Mouse (Mus musculus) embryonic facial prominence, embryonic 14.5 days (tissue): ENCODE measurements around the gene Alg14. TPM values are rescaled to one million over a fixed set of nuclear protein-coding genes. Genes with fewer than 3 reads are reported as not detected.

Experiments
- ATAC-seq: fragments of 200-750 bp; cut with Nextera tagmentation; 2 replicates; pipeline ENCODE4 v1.8.0; 2017; ENCODE audit warnings: low read depth, moderate number of reproducible peaks, moderate TSS enrichment
- DNase-seq: peaks from one replicate; pipeline ENCODE4 v3.0.0-alpha.2; 2015; ENCODE audit warnings: low spot score
- H3K27ac ChIP-seq: fragments of 300-500 bp; sonication (generic); replicated peaks from 2 replicates; pipeline ENCODE4 v1.5.1; 2014; ENCODE audit warnings: low read depth, mild to moderate bottlenecking, low read length, moderate library complexity
- H3K27me3 ChIP-seq: fragments of 300-500 bp; sonication (generic); replicated peaks from 2 replicates; pipeline ENCODE4 v1.6.1; 2014; ENCODE audit warnings: low read length; ENCODE audit not compliant: control insufficient read depth, insufficient read depth
- H3K36me3 ChIP-seq: fragments of 300-500 bp; sonication (generic); 2 replicates; pipeline ENCODE4 v1.6.1; 2014; ENCODE audit warnings: low read length, mixed read lengths; ENCODE audit not compliant: control insufficient read depth, insufficient read depth
- H3K4me1 ChIP-seq: fragments of 300-500 bp; sonication (generic); 2 replicates; pipeline ENCODE4 v1.6.1; 2014; ENCODE audit warnings: antibody characterized with exemption, low read length; ENCODE audit not compliant: control insufficient read depth, insufficient read depth
- H3K4me2 ChIP-seq: fragments of 300-500 bp; sonication (generic); 2 replicates; pipeline ENCODE4 v1.6.1; 2014; ENCODE audit warnings: low read depth, mild to moderate bottlenecking, low read length, moderate library complexity, mixed read lengths
- H3K4me3 ChIP-seq: fragments of 300-500 bp; sonication (generic); 2 replicates; pipeline ENCODE4 v1.5.1; 2014; ENCODE audit warnings: low read depth, mild to moderate bottlenecking, low read length
- H3K9ac ChIP-seq: fragments of 300-500 bp; sonication (generic); 2 replicates; pipeline ENCODE4 v1.6.1; 2014; ENCODE audit warnings: low read depth, mild to moderate bottlenecking, low read length, moderate library complexity, mixed read lengths
- H3K9me3 ChIP-seq: fragments of 300-500 bp; sonication (generic); 2 replicates; pipeline ENCODE4 v1.6.1; 2016; ENCODE audit warnings: low read length; ENCODE audit not compliant: control insufficient read depth
- WGBS: fragments of 180-500 bp; shearing (Covaris S2); extraction: QIAGEN DNeasy Blood & Tissue Kit; methylation state at CpG from one replicate; pipeline ENCODE4 v1.1.7; 2014; 5-methylcytosine and 5-hydroxymethylcytosine counted together
- polyA plus RNA-seq: library from polyadenylated mRNA; unstranded; fragments of >200 nt; fragmentation: Nextera tagmentation; extraction: Ambion mirVana; gene quantifications from 2 replicates; pipeline ENCODE4 v1.2.1, GENCODE M21; 2014

The Alg14 gene
- polyA plus RNA-seq, 1 experiment from 2014 or later, result 49.6 TPM

GRCm38 (mm10) chr3:121290681-121291080, 892 bp upstream of the Alg14 start:
- 65% methylated on average over 8 of the region's 8 CpGs for WGBS
- H3K27ac ChIP-seq, result peak overlapping the region; percentile 97
- H3K36me3 ChIP-seq, result no peaks in the 10 kb centered on the region
- no peaks in the 10 kb centered on the region for H3K9me3 ChIP-seq
- peak overlapping the region; percentile 65 for H3K4me2 ChIP-seq
- no peak for ATAC-seq
- H3K27me3 ChIP-seq, result no peaks in the 10 kb centered on the region
- no peak for DNase-seq
- peak overlapping the region; percentile 68 for H3K4me3 ChIP-seq
- H3K4me1 ChIP-seq, result peaks cover 6% of the 10 kb centered on the region; the same call in 1 of the 2 replicates
- peak overlapping the region; percentile 78 for H3K9ac ChIP-seq

- peak; percentile 16; the same call in 1 of the 2 replicates for ATAC-seq
- H3K4me1 ChIP-seq, result peaks cover 6% of the 10 kb centered on the region; the same call in 1 of the 2 replicates
- 4% methylated on average over 7 of the region's 7 CpGs for WGBS
- H3K9ac ChIP-seq, result peak overlapping the region; percentile 78
- no peak for DNase-seq
- peak overlapping the region; percentile 97 for H3K27ac ChIP-seq
- H3K9me3 ChIP-seq, result no peaks in the 10 kb centered on the region
- H3K27me3 ChIP-seq, result no peaks in the 10 kb centered on the region
- no peaks in the 10 kb centered on the region for H3K36me3 ChIP-seq
- peak overlapping the region; percentile 68 for H3K4me3 ChIP-seq
- H3K4me2 ChIP-seq, result peak overlapping the region; percentile 65
These were observed 381 bp upstream of the Alg14 start for GRCm38 (mm10) chr3:121291225-121291559.

DNA sequence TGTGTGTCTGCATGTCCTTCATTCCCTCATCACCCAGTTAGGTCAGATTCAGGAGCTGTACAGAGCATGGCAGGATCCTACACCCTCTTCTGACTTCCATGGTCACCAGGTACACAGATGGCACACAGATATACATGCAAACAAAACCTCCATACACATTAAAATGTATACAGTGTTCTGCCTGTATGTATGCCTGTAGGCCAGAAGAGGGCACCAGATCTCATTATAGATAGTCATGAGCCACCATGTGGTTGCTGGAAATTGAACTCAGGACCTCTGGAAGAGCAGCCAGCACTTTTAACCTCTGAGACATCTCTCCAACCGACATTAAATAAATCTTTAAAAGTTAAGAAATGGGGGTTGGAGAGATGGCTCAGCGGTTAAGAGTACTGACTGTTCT, 2.6 kb downstream of the Alg14 start:
- H3K27ac ChIP-seq, result no peak overlapping the region
- no peak overlapping the region for H3K4me3 ChIP-seq
- WGBS, result 78% methylated on average over 2 of the region's 2 CpGs
- no peaks in the 10 kb centered on the region for H3K9me3 ChIP-seq
- ATAC-seq (no peak), DNase-seq (no peak)
- H3K36me3 ChIP-seq, result no peaks in the 10 kb centered on the region
- no peak overlapping the region for H3K4me2 ChIP-seq
- no peak overlapping the region for H3K9ac ChIP-seq
- no peaks in the 10 kb centered on the region for H3K27me3 ChIP-seq
- peaks cover 6% of the 10 kb centered on the region; the same call in 1 of the 2 replicates for H3K4me1 ChIP-seq

DNA sequence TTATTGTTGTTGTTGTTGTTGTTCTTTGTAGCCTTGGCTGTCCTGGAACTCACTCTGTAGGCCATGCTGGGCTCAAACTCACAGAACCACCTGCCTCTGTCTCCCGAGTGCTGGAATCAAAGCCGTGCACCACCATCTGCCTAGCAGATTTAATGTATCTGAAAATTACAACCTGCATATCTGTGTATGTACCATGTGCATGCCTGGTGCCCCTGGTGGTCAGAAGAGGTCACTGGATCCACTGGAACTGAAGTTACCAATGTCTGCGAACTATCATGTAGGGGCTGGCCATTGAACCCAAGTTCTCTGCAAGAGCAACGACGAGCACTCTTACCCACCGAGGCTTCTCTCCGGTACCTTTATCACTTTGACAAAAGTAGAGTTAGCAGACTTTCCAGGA, 15.1 kb downstream of the Alg14 start:
- Histone ChIP-seq H3K27ac (no peak overlapping the region), H3K4me2 (no peak overlapping the region), H3K4me1 (no peaks in the 10 kb centered on the region), H3K9ac (no peak overlapping the region), H3K4me3 (no peak overlapping the region), H3K9me3 (no peaks in the 10 kb centered on the region), H3K27me3 (no peaks in the 10 kb centered on the region), H3K36me3 (0 out of 2 replicates have a peak, but pooled peaks cover 3% of the 10 kb centered on the region)
- DNase-seq (no peak), ATAC-seq (peak; percentile 26; the same call in 1 of the 2 replicates)
- WGBS, result 87% methylated on average over 7 of the region's 7 CpGs

- Histone ChIP-seq H3K27ac (no peak overlapping the region), H3K36me3 (0 out of 2 replicates have a peak, but pooled peaks cover 3% of the 10 kb centered on the region), H3K9me3 (no peaks in the 10 kb centered on the region), H3K9ac (no peak overlapping the region), H3K4me2 (no peak overlapping the region), H3K4me3 (no peak overlapping the region), H3K27me3 (no peaks in the 10 kb centered on the region), H3K4me1 (no peaks in the 10 kb centered on the region)
- 67% methylated on average over 7 of the region's 7 CpGs for WGBS
- DNase-seq (peak; percentile 79), ATAC-seq (peak; percentile 84)
These were observed 16.1 kb downstream of the Alg14 start for GRCm38 (mm10) chr3:121307532-121308234.

- no peak for ATAC-seq
- no peak for DNase-seq
- no peaks in the 10 kb centered on the region for H3K4me1 ChIP-seq
- 79% methylated on average over 5 of the region's 5 CpGs for WGBS
- no peak overlapping the region for H3K4me3 ChIP-seq
- H3K36me3 ChIP-seq, result no peaks in the 10 kb centered on the region
- H3K4me2 ChIP-seq, result no peak overlapping the region
- no peaks in the 10 kb centered on the region for H3K27me3 ChIP-seq
- no peaks in the 10 kb centered on the region for H3K9me3 ChIP-seq
- no peak overlapping the region for H3K27ac ChIP-seq
- no peak overlapping the region for H3K9ac ChIP-seq
These were observed 17.4 kb downstream of the Alg14 start for GRCm38 (mm10) chr3:121308935-121309334.

DNA sequence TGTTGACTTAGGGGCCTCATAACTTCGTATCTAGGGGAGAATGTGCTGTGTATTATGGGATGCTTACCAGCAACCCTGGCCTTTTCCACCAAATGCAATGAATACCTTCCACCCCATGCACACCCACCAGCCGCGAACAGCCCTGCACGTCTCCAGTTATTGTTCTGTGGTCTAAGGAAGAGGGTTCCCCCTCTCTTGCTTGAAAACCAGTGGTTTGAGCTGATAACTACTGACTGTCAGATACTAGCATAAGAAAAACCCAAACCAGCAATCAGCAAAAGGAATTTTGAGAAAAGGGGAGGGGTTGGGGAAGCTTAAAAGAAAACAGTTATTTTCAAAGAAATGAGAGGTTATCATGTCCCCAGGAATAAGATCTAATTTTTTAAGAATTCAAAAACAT, 17.9 kb downstream of the Alg14 start:
- H3K4me3 ChIP-seq, result no peak overlapping the region
- 70% methylated on average over 4 of the region's 4 CpGs for WGBS
- ATAC-seq, result no peak
- no peak overlapping the region for H3K4me2 ChIP-seq
- no peaks in the 10 kb centered on the region for H3K9me3 ChIP-seq
- H3K36me3 ChIP-seq, result no peaks in the 10 kb centered on the region
- no peak overlapping the region for H3K9ac ChIP-seq
- no peak overlapping the region for H3K27ac ChIP-seq
- DNase-seq, result peak; percentile 36
- H3K4me1 ChIP-seq, result no peaks in the 10 kb centered on the region
- no peaks in the 10 kb centered on the region for H3K27me3 ChIP-seq

- DNase-seq (peak; percentile 74), ATAC-seq (no peak)
- Histone ChIP-seq H3K9me3 (no peaks in the 10 kb centered on the region), H3K27ac (no peak overlapping the region), H3K36me3 (no peaks in the 10 kb centered on the region), H3K4me1 (no peaks in the 10 kb centered on the region), H3K4me2 (no peak overlapping the region), H3K27me3 (no peaks in the 10 kb centered on the region), H3K4me3 (no peak overlapping the region), H3K9ac (no peak overlapping the region)
- 86% methylated on average over 16 of the region's 16 CpGs for WGBS
These were observed 18.5 kb downstream of the Alg14 start for GRCm38 (mm10) chr3:121309896-121310714.
